Mouse (Mus musculus) liver, embryonic 14.5 days (tissue): ENCODE measurements around the gene Mei1. TPM values are rescaled to one million over a fixed set of nuclear protein-coding genes. Genes with fewer than 3 reads are reported as not detected.

ENCODE experiments used
- ATAC-seq: fragments of 200-750 bp; cut with Nextera tagmentation; 2 replicates; pipeline ENCODE4 v1.8.0; 2017; ENCODE audit warnings: moderate number of reproducible peaks, mild to moderate bottlenecking, moderate library complexity; ENCODE audit not compliant: insufficient read depth
- DNase-seq, 3 experiments: peaks; one replicate each; pipeline ENCODE4 v3.0.0-alpha.2; 2012 to 2013; ENCODE audit warnings: low read depth in 3 of 3, low spot score in 3 of 3
- H3K27ac ChIP-seq: fragments of 300-500 bp; sonication (generic); 2 replicates; pipeline ENCODE4 v1.5.1; 2014; ENCODE audit warnings: moderate library complexity, mild to moderate bottlenecking, control low read depth, inconsistent platforms
- H3K27me3 ChIP-seq: fragments of 300-500 bp; sonication (generic); 2 replicates; pipeline ENCODE4 v1.6.1; 2014; ENCODE audit warnings: mild to moderate bottlenecking, low read length, moderate library complexity; ENCODE audit not compliant: control insufficient read depth, insufficient read depth
- H3K36me3 ChIP-seq: fragments of 300-500 bp; sonication (generic); replicated peaks from 2 replicates; pipeline ENCODE4 v1.6.1; 2014; ENCODE audit warnings: low read depth; ENCODE audit not compliant: control insufficient read depth, insufficient read depth
- H3K4me1 ChIP-seq, 2 experiments: fragments of 200-500 bp in 1 of 2; fragments of 300-500 bp in 1 of 2; sonication (generic) in 1 of 2; replicated peaks; 2 replicates each; pipeline ENCODE4 v1.6.1; 2012 to 2014; ENCODE audit warnings: antibody characterized with exemption in 1 of 2, inconsistent platforms in 1 of 2, low read length in 1 of 2; ENCODE audit not compliant: control insufficient read depth in 2 of 2, insufficient read depth in 2 of 2
- H3K4me2 ChIP-seq: fragments of 300-500 bp; sonication (generic); 2 replicates; pipeline ENCODE4 v1.6.1; 2014; ENCODE audit warnings: low read depth, mild to moderate bottlenecking, control low read depth, moderate library complexity
- H3K4me3 ChIP-seq, 2 experiments: fragments of 200-500 bp in 1 of 2; fragments of 300-500 bp in 1 of 2; sonication (generic) in 1 of 2; 2 replicates each; pipeline ENCODE4 v1.5.1; 2012 to 2014; ENCODE audit warnings: low read depth in 2 of 2, low read length in 2 of 2, mild to moderate bottlenecking in 2 of 2, control low read depth in 1 of 2, inconsistent platforms in 1 of 2, moderate library complexity in 1 of 2; ENCODE audit not compliant: insufficient read depth in 1 of 2
- H3K9ac ChIP-seq: fragments of 300-500 bp; sonication (generic); replicated peaks from 2 replicates; pipeline ENCODE4 v1.6.1; 2014; ENCODE audit warnings: mild to moderate bottlenecking, control low read depth, moderate library complexity
- H3K9me3 ChIP-seq: fragments of 300-500 bp; sonication (generic); 2 replicates; pipeline ENCODE4 v1.6.1; 2016; ENCODE audit warnings: low read length, mixed read lengths; ENCODE audit not compliant: control insufficient read depth
- CTCF ChIP-seq: IDR thresholded peaks from 2 replicates; pipeline ENCODE4 v1.5.1; 2016; ENCODE audit warnings: antibody characterized with exemption, low read depth, control low read depth
- EP300 ChIP-seq: IDR thresholded peaks from 2 replicates; pipeline ENCODE4 v1.6.1; 2016; ENCODE audit warnings: antibody characterized with exemption, low read depth
- whole genome bisulfite sequencing: fragments of 180-500 bp; shearing (Covaris S2); extraction: QIAGEN DNeasy Blood & Tissue Kit; methylation state at CpG from one replicate; pipeline ENCODE4 v1.1.7; 2014; ENCODE audit not compliant: insufficient replicate concordance; 5-methylcytosine and 5-hydroxymethylcytosine counted together
- polyA plus RNA-seq, 2 experiments: library from polyadenylated mRNA; depleted of rRNA in 1 of 2; stranded (reverse) in 1 of 2; unstranded in 1 of 2; fragments of >200 nt; fragmentation: Nextera tagmentation in 1 of 2; extraction: Ambion mirVana in 1 of 2; gene quantifications; 2 replicates each; pipeline versions ENCODE4 v1.2.1 to v1.2.3; 2012 to 2014

The Mei1 gene
- polyA plus RNA-seq, 2 experiments: not detected

DNA sequence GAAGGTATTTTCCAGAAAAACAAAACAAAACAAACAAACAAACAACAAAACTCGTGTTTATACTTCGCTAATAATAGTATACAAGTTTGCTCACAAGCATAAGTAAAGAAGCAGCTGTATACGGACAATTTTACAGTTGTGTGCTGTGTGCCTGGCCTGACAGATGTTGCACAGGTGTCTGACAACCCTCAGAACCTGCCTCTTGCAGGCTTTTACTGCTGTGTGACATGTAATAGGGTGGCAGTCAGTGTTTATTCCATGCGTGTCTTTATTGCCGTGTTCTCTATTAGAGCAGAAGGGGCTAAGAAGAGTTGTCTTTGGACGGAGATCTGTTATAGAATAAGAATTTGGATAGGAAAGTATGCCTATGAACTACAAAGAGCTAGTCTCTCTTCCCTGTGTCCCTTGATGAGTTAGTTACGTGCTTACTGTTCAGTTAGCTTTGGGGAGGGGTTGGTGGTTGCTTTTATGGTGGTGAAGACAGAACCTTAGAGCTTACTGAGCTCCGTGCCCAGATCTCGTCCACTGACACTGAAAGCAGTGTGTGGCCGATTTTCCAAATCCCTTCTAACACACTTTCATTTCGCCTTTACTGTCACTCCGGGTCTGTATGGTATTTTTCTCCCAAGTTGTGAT is 92.3 kb downstream of the Mei1 start:
- TF ChIP-seq CTCF: no peak
- TF ChIP-seq EP300: no peak
- H3K9ac ChIP-seq: no peak overlapping the region
- H3K36me3 ChIP-seq: no peaks in the 10 kb centered on the region
- no peak overlapping the region for H3K27ac ChIP-seq
- WGBS: 82% methylated on average over 12 of the region's 12 CpGs
- ATAC-seq: no peak
- peaks cover 36 to 47% of the 10 kb centered on the region in 2 experiments for H3K4me1 ChIP-seq
- H3K4me2 ChIP-seq: no peak overlapping the region
- no peaks in the 10 kb centered on the region for H3K9me3 ChIP-seq
- DNase-seq: no peak
- H3K4me3 ChIP-seq: no peak overlapping the region
- H3K27me3 ChIP-seq: no peaks in the 10 kb centered on the region

DNA sequence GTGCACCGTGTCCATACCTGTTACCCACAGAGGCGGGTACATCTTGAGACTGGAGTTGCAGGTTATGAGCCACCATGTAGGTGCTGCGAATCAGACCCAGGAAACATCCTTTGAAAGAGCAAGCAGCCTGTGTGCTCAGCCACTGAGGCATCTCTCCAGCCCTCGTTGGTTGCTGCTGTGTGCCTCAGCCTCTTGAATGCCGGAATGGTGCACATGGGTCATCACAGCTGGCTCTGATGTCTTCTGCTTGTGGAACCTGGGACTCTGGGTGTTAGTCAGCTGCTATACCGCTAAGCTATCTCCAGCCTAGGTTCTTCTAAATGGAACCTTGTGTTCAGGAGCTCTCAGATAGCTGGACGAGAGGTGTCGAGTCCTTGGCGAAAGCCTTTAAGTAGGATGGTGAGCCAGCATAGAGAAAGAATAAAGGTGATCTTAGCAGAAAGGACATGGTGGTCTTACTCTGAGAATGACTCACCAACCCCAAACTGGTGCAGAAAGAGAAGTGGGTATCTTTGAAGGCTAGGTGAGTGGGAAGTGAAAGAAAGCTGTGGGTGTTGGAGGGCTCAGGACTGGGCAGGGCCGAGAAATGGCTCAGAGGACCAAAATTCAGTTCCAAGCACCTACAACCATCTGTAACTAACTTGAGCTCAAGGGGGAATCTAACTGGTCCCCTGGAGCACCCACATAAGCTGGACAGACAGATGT is 93.7 kb downstream of the Mei1 start:
- no peaks in the 10 kb centered on the region for H3K9me3 ChIP-seq
- peak overlapping the region; percentile 57 for H3K4me2 ChIP-seq
- 70% methylated on average over 10 of the region's 10 CpGs for WGBS
- TF ChIP-seq CTCF (no peak), EP300 (no peak)
- no peak for ATAC-seq
- H3K9ac ChIP-seq: peak overlapping the region; percentile 56
- no peaks in the 10 kb centered on the region for H3K27me3 ChIP-seq
- H3K4me1 ChIP-seq: peaks cover 36 to 48% of the 10 kb centered on the region in 2 experiments
- DNase-seq: no peak
- no peak overlapping the region for H3K4me3 ChIP-seq
- H3K36me3 ChIP-seq: no peaks in the 10 kb centered on the region
- peak overlapping the region; percentile 89 for H3K27ac ChIP-seq

GRCm38 (mm10) chr15:82164061-82164399 is 94.2 kb downstream of the Mei1 start:
- Histone ChIP-seq H3K4me3 (no peak overlapping the region; a peak in 1 of 4 replicates), H3K9ac (peak overlapping the region; percentile 56), H3K36me3 (no peaks in the 10 kb centered on the region), H3K27ac (peak overlapping the region; percentile 89), H3K9me3 (no peaks in the 10 kb centered on the region), H3K27me3 (no peaks in the 10 kb centered on the region), H3K4me1 (peaks cover 36 to 48% of the 10 kb centered on the region in 2 experiments), H3K4me2 (peak overlapping the region; percentile 57)
- ATAC-seq (peak; percentile 73), DNase-seq (peak in 1 of 3 experiments; percentile 59)
- TF ChIP-seq EP300 (peak; percentile 42), CTCF (peak; percentile 45)
- WGBS: 17% methylated on average over 4 of the region's 4 CpGs

GRCm38 (mm10) chr15:82164496-82164895 is 94.7 kb downstream of the Mei1 start:
- H3K36me3 ChIP-seq: no peaks in the 10 kb centered on the region; the same call in 1 of the 2 replicates
- no peaks in the 10 kb centered on the region for H3K9me3 ChIP-seq
- H3K4me3 ChIP-seq: peak overlapping the region; percentile 6 to 22; a peak in 2 of 4 replicates
- peak overlapping the region; percentile 56 for H3K9ac ChIP-seq
- H3K4me2 ChIP-seq: peak overlapping the region; percentile 57
- peak; percentile 74 for ATAC-seq
- TF ChIP-seq CTCF: no peak
- TF ChIP-seq EP300: no peak
- 14% methylated on average over 7 of the region's 7 CpGs for WGBS
- H3K27ac ChIP-seq: peak overlapping the region; percentile 89
- H3K27me3 ChIP-seq: no peaks in the 10 kb centered on the region
- no peak for DNase-seq
- peaks cover 36 to 48% of the 10 kb centered on the region in 2 experiments for H3K4me1 ChIP-seq
